Mouse (Mus musculus) bone marrow, adult 2 months (tissue): ENCODE results near the gene Clpx. TPM values are rescaled to one million over a fixed set of nuclear protein-coding genes. Genes with fewer than 3 reads are reported as not detected.

Source experiments
- H3K27ac ChIP-seq: fragments of 200-500 bp; 2 replicates; pipeline ENCODE4 v1.5.1; 2012; ENCODE audit warnings: low read depth, mild to moderate bottlenecking, control low read depth, inconsistent platforms, low read length; ENCODE audit not compliant: control insufficient read depth, poor library complexity, insufficient read depth
- H3K4me1 ChIP-seq: fragments of 200-500 bp; 2 replicates; pipeline ENCODE4 v1.6.1; 2011; ENCODE audit warnings: low read length; ENCODE audit not compliant: control insufficient read depth, insufficient read depth
- H3K4me3 ChIP-seq: fragments of 200-500 bp; replicated peaks from 2 replicates; pipeline ENCODE3; 2011; ENCODE audit warnings: mild to moderate bottlenecking, low read depth, low read length, control low read depth; ENCODE audit not compliant: control insufficient read depth
- CTCF ChIP-seq: fragments of 200-500 bp; IDR thresholded peaks from 2 replicates; pipeline ENCODE4 v1.5.1; 2011; ENCODE audit warnings: low read length, control low read depth; ENCODE audit not compliant: control insufficient read depth, insufficient read depth
- POLR2A ChIP-seq: fragments of 200-500 bp; IDR thresholded peaks from 2 replicates; pipeline ENCODE4 v1.6.1; 2011; ENCODE audit warnings: low read depth, mild to moderate bottlenecking, control low read depth, low read length, borderline replicate concordance; ENCODE audit not compliant: control insufficient read depth
- WGBS: fragments of 180-500 bp; shearing (Covaris S2); methylation state at CpG from one replicate; pipeline ENCODE4 v1.1.7; 2018; 5-methylcytosine and 5-hydroxymethylcytosine counted together
- polyA plus RNA-seq: library from polyadenylated mRNA; stranded (reverse); fragments of >200 nt; gene quantifications from 2 replicates; pipeline ENCODE4 v1.2.4, GENCODE M21; 2011; ENCODE audit warnings: low replicate concordance; ENCODE audit not compliant: missing spikeins, insufficient read depth, insufficient read length

Clpx gene
- polyA plus RNA-seq, 1 experiment: 19.9 TPM

DNA sequence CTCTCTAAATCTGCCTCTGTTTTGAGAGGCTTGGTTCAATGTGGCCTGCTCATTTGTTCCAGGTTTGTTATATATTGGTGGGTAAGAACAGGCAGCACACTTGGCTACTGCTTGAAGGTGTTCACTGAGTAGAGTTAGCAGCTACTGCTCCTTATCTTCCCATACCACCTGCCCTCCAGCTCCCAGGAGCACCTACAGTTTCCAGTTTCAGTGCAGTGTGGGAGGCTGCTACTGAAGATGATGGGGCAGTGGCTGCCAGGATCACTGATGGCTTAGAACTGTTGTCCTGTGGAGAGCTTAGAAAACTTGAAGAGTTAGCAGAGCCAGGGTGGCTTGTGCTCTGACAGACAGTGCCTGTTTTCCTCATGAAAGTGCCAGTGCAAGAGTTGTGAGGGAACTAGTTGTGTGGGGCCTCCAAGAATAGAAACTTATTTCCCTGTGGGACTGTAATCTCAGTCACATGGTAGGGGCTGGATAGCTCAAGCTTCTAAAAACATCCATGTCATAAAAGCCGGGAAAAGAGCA, 65.0 kb downstream of the Clpx start:
- Histone ChIP-seq H3K4me3 (no peak overlapping the region), H3K27ac (no peak overlapping the region), H3K4me1 (no peaks in the 10 kb centered on the region; the same call in 1 of the 2 replicates)
- 87% methylated on average over 1 of the region's 1 CpGs for WGBS
- TF ChIP-seq CTCF: no peak
- TF ChIP-seq POLR2A: no peak

- TF ChIP-seq POLR2A: no peak
- no peak for TF ChIP-seq CTCF
- 89% methylated on average over 16 of the region's 16 CpGs for WGBS
- H3K27ac ChIP-seq: no peak within 1 kb of the TSS
- H3K4me3 ChIP-seq: no peak within 1 kb of the TSS
- no peaks in the 10 kb centered on the region; the same call in 1 of the 2 replicates for H3K4me1 ChIP-seq
Observed at GRCm38 (mm10) chr9:65360641-65361448, 66.8 kb downstream of the Clpx start, which contains the start of gene Ubap1l. Gene Ubap1l (plus strand): TSS chr9:65361041.

DNA sequence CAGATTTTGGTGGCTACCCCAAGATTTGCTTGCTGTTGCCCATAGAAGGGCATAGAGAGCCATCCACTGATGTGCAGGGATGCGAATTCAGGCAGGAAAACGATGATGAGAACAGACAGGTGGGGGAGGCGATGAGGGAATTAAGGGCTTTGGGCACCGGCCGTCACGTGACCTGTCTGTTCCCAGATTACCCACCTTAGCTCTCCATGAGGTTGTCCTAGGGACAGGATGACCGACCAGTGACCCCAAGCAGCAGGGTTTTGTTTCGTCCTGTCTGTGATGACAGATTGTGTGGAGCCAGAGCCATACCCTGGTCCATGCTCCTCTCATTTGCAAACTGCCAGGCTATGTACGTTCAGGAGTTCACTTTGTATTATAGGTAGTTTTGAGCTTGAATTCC, 69.6 kb downstream of the Clpx start:
- WGBS: 89% methylated on average over 9 of the region's 9 CpGs
- H3K4me1 ChIP-seq: no peaks in the 10 kb centered on the region; the same call in 1 of the 2 replicates
- TF ChIP-seq CTCF (no peak), POLR2A (no peak)
- no peak overlapping the region for H3K27ac ChIP-seq
- no peak overlapping the region for H3K4me3 ChIP-seq

DNA sequence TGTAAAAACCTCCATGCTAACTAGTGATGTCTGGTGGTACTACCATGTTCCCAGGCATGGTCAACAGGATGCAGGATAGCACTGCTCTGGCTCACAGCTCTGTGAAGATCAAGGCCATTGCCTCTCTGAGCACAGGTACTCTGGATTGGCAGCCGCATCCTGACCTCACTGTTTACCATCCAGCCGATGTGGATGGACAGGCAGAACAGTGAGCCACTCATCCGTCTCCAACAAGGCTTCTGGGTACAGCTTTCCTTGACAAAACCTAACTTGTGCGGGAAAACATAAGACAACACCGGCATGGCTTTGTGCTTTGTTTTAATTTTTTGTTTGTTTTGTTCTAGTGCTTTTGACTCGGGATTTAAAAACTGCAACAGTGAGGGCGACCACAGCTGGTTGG, 71.7 kb downstream of the Clpx start:
- TF ChIP-seq POLR2A (no peak), CTCF (no peak)
- Histone ChIP-seq H3K4me1 (no peaks in the 10 kb centered on the region), H3K27ac (no peak overlapping the region), H3K4me3 (no peak overlapping the region)
- 85% methylated on average over 7 of the region's 7 CpGs for WGBS

DNA sequence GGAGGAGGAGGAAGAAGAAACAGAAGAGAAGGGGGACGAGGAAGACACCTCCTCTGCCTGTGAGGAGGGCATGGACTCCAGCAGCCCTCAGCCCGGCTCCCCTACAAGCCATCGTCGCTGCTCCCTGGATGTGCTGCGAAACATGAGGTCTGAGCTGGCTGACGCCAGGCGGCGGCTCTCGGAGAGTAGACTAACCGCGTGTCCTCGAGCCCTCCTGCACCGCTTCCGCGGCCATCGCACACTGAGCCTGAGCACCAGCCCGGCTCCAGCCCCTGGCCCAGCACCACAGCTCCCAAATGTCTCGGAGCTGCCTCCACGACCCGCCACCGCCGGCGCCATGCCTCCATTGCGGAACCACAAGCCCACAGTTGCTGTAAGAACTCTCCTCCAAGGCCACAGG, 77.7 kb downstream of the Clpx start:
- no peak overlapping the region for H3K4me3 ChIP-seq
- WGBS: 88% methylated on average over 24 of the region's 24 CpGs
- no peak overlapping the region for H3K27ac ChIP-seq
- TF ChIP-seq CTCF: no peak
- TF ChIP-seq POLR2A: no peak
- no peaks in the 10 kb centered on the region for H3K4me1 ChIP-seq

- 53% methylated on average over 4 of the region's 4 CpGs for WGBS
- Histone ChIP-seq H3K4me3 (no peak overlapping the region), H3K4me1 (no peaks in the 10 kb centered on the region), H3K27ac (no peak overlapping the region)
- TF ChIP-seq CTCF: no peak
- TF ChIP-seq POLR2A: no peak
Observed at GRCm38 (mm10) chr9:65372449-65372848, 78.4 kb downstream of the Clpx start.

GRCm38 (mm10) chr9:65374468-65375162, 80.6 kb downstream of the Clpx start:
- Histone ChIP-seq H3K27ac (no peak overlapping the region), H3K4me3 (no peak overlapping the region), H3K4me1 (no peaks in the 10 kb centered on the region)
- WGBS: 83% methylated on average over 5 of the region's 5 CpGs
- TF ChIP-seq CTCF (no peak), POLR2A (no peak)

- Histone ChIP-seq H3K27ac (no peak overlapping the region), H3K4me3 (no peak overlapping the region), H3K4me1 (no peaks in the 10 kb centered on the region)
- TF ChIP-seq CTCF (no peak), POLR2A (no peak)
- WGBS: 75% methylated on average over 9 of the region's 9 CpGs
Observed at GRCm38 (mm10) chr9:65375163-65375934, 81.3 kb downstream of the Clpx start.

Other genes starting within 250 kb of the Clpx start
- 0.32 TPM in 1 of 2 replicates, not detected in the other for gene Igdcc4, start 192.8 kb upstream of the Clpx start, polyA plus RNA-seq
- gene Igdcc3, start 153.1 kb upstream of the Clpx start, polyA plus RNA-seq: not detected in 2 replicates
- 4.3 and 7.0 TPM in 2 replicates for gene Parp16, start 98.9 kb upstream of the Clpx start, polyA plus RNA-seq
- 0.40 TPM in 1 of 2 replicates, not detected in the other for gene Cilp, start 29.1 kb upstream of the Clpx start, polyA plus RNA-seq
- 7.3 and 16.3 TPM in 2 replicates for gene Pdcd7, start 51.8 kb downstream of the Clpx start, polyA plus RNA-seq
- 1.1 and 1.7 TPM in 2 replicates for gene Ubap1l, start 66.8 kb downstream of the Clpx start, polyA plus RNA-seq
- not detected in 2 replicates for gene Kbtbd13, start 97.4 kb downstream of the Clpx start, polyA plus RNA-seq
- gene Rasl12, start 104.2 kb downstream of the Clpx start, polyA plus RNA-seq: 0.40 TPM in 1 of 2 replicates, not detected in the other
- not detected in 2 replicates for gene Slc51b, start 128.7 kb downstream of the Clpx start, polyA plus RNA-seq
- 7.7 and 18.7 TPM in 2 replicates for gene Mtfmt, start 141.5 kb downstream of the Clpx start, polyA plus RNA-seq
- 7.8 and 16.5 TPM in 2 replicates for gene Spg21, start 166.7 kb downstream of the Clpx start, polyA plus RNA-seq
- gene Ankdd1a, start 225.9 kb downstream of the Clpx start, polyA plus RNA-seq: 1.2 TPM in 1 of 2 replicates, not detected in the other